Mouse (Mus musculus) megakaryocyte, embryonic 14.5 days (primary cell): ENCODE data around the gene Arl3.

Source experiments
- FLI1 ChIP-seq: IDR thresholded peaks from 2 replicates; pipeline ENCODE4 v1.6.1; 2012; ENCODE audit warnings: low read length, inconsistent platforms, mixed read lengths
- GATA1 ChIP-seq: IDR thresholded peaks from 3 replicates; pipeline ENCODE4 v1.6.1; 2012; ENCODE audit warnings: mixed read lengths, low read length, inconsistent platforms, borderline replicate concordance

DNA sequence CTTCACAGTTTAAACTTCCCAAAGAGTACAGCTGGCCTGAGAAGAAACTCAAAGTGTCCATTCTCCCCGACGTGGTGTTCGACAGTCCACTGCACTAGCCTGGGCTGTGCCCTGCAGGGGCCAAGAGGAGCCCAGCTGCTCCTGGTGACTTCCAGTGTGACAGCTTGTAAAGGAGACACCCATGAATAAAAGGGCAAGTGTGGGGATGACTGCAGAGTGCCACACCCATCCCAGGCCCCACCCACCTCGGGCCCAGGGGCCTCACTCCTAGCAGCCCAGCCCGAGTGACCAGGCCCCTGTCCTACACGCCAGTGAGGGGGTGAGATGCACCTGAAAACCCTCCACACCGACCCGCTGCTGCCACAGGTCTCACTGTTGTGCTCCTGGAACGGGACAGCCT, 87.2 kb downstream of the Arl3 start:
- TF ChIP-seq GATA1 (no peak), FLI1 (no peak)
